Comparison of ENCODE assay signal across 15 mouse cellular contexts in the genomic region with DNA sequence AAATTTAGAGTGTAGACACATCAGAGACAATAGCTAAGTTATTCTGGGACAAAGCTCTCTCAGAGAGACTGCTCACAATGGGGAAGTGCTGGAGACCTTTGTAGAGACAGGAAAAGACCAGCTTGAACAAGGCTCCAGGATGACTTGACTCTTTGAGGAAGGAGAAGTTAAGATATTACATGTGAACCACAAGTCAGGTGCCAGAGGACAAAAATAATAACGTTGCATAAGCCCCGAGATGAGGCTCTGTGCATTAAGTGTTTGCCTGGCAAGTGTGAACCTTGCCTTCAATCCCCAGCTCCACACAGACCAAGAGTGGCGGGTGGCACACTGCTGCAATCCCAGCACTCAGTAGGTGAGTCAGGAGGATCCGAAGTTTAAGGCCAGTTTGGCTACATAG. TPM values are rescaled to one million over a fixed set of nuclear protein-coding genes. Genes with fewer than 3 reads are reported as not detected.
DNase-seq lines count a peak whose midpoint lies in the region; ATAC-seq and TF ChIP-seq lines count a peak whose summit lies in the region.
"Had no signal": no experiment of that assay in that cellular context is flagged by ENCODE, and none has a peak within 500 bp of the region (broad histone marks: within the 10 kb centered on the region; RNA-seq: fewer than 3 reads in every experiment).

No protein-coding gene starts in this region.

- H3K27me3 ChIP-seq in lung, postnatal 0 days (replicated peaks; ENCODE audit: insufficient read depth, low read length) = no peaks in the 10 kb centered on the region
- no peaks in the 10 kb centered on the region for H3K27me3 ChIP-seq in MEL (ENCODE audit: control insufficient read depth in 1 of 2, insufficient read depth in 2 of 2, low read length in 2 of 2)
- H3K27me3 ChIP-seq in liver, embryonic 11.5 days (replicated peaks; ENCODE audit: control insufficient read depth, insufficient read depth, low read length) = no peaks in the 10 kb centered on the region; the same call in 1 of the 2 replicates

- TF ChIP-seq CTCF in lung, postnatal 0 days (IDR thresholded peaks at IDR 0.05) = no peak
- TF ChIP-seq CTCF in MEL (IDR thresholded peaks at IDR 0.05 in 2 of 3, conservative IDR thresholded peaks at IDR 0.05 in 1 of 3; ENCODE audit: control insufficient read depth in 1 of 3, insufficient read depth in 1 of 3, low read depth in 2 of 3, low read length in 3 of 3, poor library complexity in 1 of 3, severe bottlenecking in 1 of 3) = no peak

- H3K27ac ChIP-seq in lung, postnatal 0 days (ENCODE audit: low read length) = no peak overlapping the region
- peak overlapping the region; percentile 95 for H3K27ac ChIP-seq in MEL (ENCODE audit: control insufficient read depth, low read depth, low read length)
- H3K27ac ChIP-seq in liver, embryonic 11.5 days (ENCODE audit: low read depth, low read length) = peak overlapping the region; percentile 48
- H3K27ac ChIP-seq: hindbrain, embryonic 13.5 days had no signal

- no peaks in the 10 kb centered on the region for H3K36me3 ChIP-seq in lung, postnatal 0 days (ENCODE audit: insufficient read depth, low read length)
- peaks cover 0 to 39% of the 10 kb centered on the region in 2 experiments; a peak in 2 of 4 replicates for H3K36me3 ChIP-seq in MEL (ENCODE audit: control insufficient read depth in 1 of 2, insufficient read depth in 2 of 2, low read length in 2 of 2)
- no peaks in the 10 kb centered on the region for H3K36me3 ChIP-seq in liver, embryonic 11.5 days (ENCODE audit: control insufficient read depth, insufficient read depth, low read length)
- H3K36me3 ChIP-seq: hindbrain, embryonic 13.5 days had no signal

- no peak for TF ChIP-seq RAD21 in MEL (IDR thresholded peaks at IDR 0.05; ENCODE audit: low read depth, low read length)

- peak in 1 of 2 experiments; percentile 55; a peak in 2 of 4 replicates for TF ChIP-seq POLR2A in MEL (IDR thresholded peaks at IDR 0.05; ENCODE audit: control insufficient read depth in 1 of 2, insufficient read depth in 1 of 2, low read depth in 1 of 2, low read length in 2 of 2, poor library complexity in 1 of 2)

- H3K9me3 ChIP-seq in lung, postnatal 0 days (ENCODE audit: low read length) = no peaks in the 10 kb centered on the region
- no peaks in the 10 kb centered on the region for H3K9me3 ChIP-seq in MEL (replicated peaks; ENCODE audit: insufficient read depth, low read length)
- no peaks in the 10 kb centered on the region for H3K9me3 ChIP-seq in liver, embryonic 11.5 days (ENCODE audit: control insufficient read depth, low read length)
- H3K9me3 ChIP-seq: hindbrain, embryonic 13.5 days had no signal

- no peaks in the 10 kb centered on the region; the same call in 1 of the 2 replicates for H3K4me1 ChIP-seq in lung, postnatal 0 days (ENCODE audit: insufficient read depth, low read depth, low read length)
- H3K4me1 ChIP-seq in MEL (ENCODE audit: control insufficient read depth in 1 of 2, insufficient read depth in 2 of 2, low read length in 2 of 2) = peaks cover 20 to 33% of the 10 kb centered on the region in 2 experiments
- H3K4me1 ChIP-seq in liver, embryonic 11.5 days (replicated peaks; ENCODE audit: control insufficient read depth, insufficient read depth, low read length) = peaks cover 20% of the 10 kb centered on the region

- no peak overlapping the region for H3K4me3 ChIP-seq in lung, postnatal 0 days (ENCODE audit: low read depth, low read length)
- peak overlapping the region in 1 of 2 experiments; percentile 22; a peak in 2 of 4 replicates for H3K4me3 ChIP-seq in MEL (ENCODE audit: control insufficient read depth in 1 of 2, insufficient read depth in 1 of 2, low read depth in 2 of 2, low read length in 2 of 2)
- H3K4me3 ChIP-seq in liver, embryonic 11.5 days (ENCODE audit: low read depth, low read length) = no peak overlapping the region
- H3K4me3 ChIP-seq: hindbrain, embryonic 13.5 days had no signal

- no peak overlapping the region for H3K4me2 ChIP-seq in lung, postnatal 0 days (replicated peaks; ENCODE audit: low read depth, low read length)
- H3K4me2 ChIP-seq in liver, embryonic 11.5 days = 0 out of 2 replicates have a peak overlapping the region, but pooled peaks have one; percentile 25
- H3K4me2 ChIP-seq: hindbrain, embryonic 13.5 days had no signal

- peak; percentile 55 for ATAC-seq in lung, postnatal 0 days
- ATAC-seq in liver, embryonic 11.5 days (replicated peaks; ENCODE audit: low FRiP score) = no peak

- intact Hi-C loops in heart, postnatal 10 days (cut with DNase I) = no loop called here

- DNase-seq in lung, postnatal 0 days (ENCODE audit: low spot score) = peak; percentile 52
- DNase-seq in lung, postnatal 4 days = no peak
- peak; percentile 92 for DNase-seq in MEL (ENCODE audit: low read depth, low spot score)
- DNase-seq in liver, embryonic 11.5 days (ENCODE audit: low spot score) = no peak
- DNase-seq in monocyte, adult 2 months (ENCODE audit: low read depth in 1 of 2, low spot score in 2 of 2) = peak; percentile 71 to 73
- DNase-seq in adrenal gland, adult 8-10 months = no peak
- DNase-seq in heart, postnatal 10 days = no peak
- no peak for DNase-seq in embryo, embryonic 11 days
- DNase-seq: cerebellum, adult 8-10 months; kidney, adult 18-20 months; lung, postnatal 14 days; right cerebral cortex, postnatal 25 days had no signal

- TF ChIP-seq EP300 in lung, postnatal 0 days (IDR thresholded peaks at IDR 0.05) = no peak
- peak; percentile 67 to 68; a peak in 3 of 4 replicates for TF ChIP-seq EP300 in MEL (IDR thresholded peaks at IDR 0.05; ENCODE audit: low read depth in 1 of 2, low read length in 2 of 2)

- H3K9ac ChIP-seq in lung, postnatal 0 days (replicated peaks; ENCODE audit: low read depth) = no peak overlapping the region
- H3K9ac ChIP-seq in MEL (ENCODE audit: control insufficient read depth, low read depth, low read length, poor library complexity, severe bottlenecking) = peak overlapping the region; percentile 67
- H3K9ac ChIP-seq in liver, embryonic 11.5 days (ENCODE audit: low read depth, low read length) = no peak overlapping the region
- H3K9ac ChIP-seq: hindbrain, embryonic 13.5 days had no signal

- WGBS in lung, postnatal 0 days = 48% methylated on average over 4 of the region's 4 CpGs
- 60% methylated on average over 4 of the region's 4 CpGs for WGBS in liver, embryonic 11.5 days

- H3K79me2 ChIP-seq in MEL (ENCODE audit: control insufficient read depth, insufficient read depth, low read length, poor library complexity) = no peaks in the 10 kb centered on the region; the same call in 1 of the 2 replicates

TF ChIP-seq in MEL, 35 proteins besides CTCF, POLR2A, EP300 and RAD21 (continues in another document):
- TF ChIP-seq SIN3A (IDR thresholded peaks at IDR 0.05; ENCODE audit: low read length) (peak; percentile 57), UBTF (IDR thresholded peaks at IDR 0.05; ENCODE audit: borderline replicate concordance, insufficient read depth, low read depth, low read length) (no peak), GABPA (IDR thresholded peaks at IDR 0.05; ENCODE audit: low read depth, low read length) (no peak), MEF2A (IDR thresholded peaks at IDR 0.05; ENCODE audit: extremely low read depth, insufficient replicate concordance, low read depth, low read length, poor library complexity, severe bottlenecking) (peak; percentile 78; the same call in 1 of the 2 replicates), NELFE (IDR thresholded peaks at IDR 0.05; ENCODE audit: low read depth, low read length) (no peak; the same call in none of the 2 replicates), USF1 (IDR thresholded peaks at IDR 0.05; ENCODE audit: low read depth, low read length) (peak; percentile 73; the same call in 1 of the 2 replicates), TAL1 (IDR thresholded peaks at IDR 0.05; ENCODE audit: low read length) (no peak; the same call in 1 of the 2 replicates), POLR2AphosphoS2 (IDR thresholded peaks at IDR 0.05; ENCODE audit: low read length) (no peak), CHD2 (IDR thresholded peaks at IDR 0.05; ENCODE audit: low read length) (no peak), BHLHE40 (IDR thresholded peaks at IDR 0.05; ENCODE audit: borderline replicate concordance, low read depth, low read length) (peak; percentile 99), NRF1 (IDR thresholded peaks at IDR 0.05; ENCODE audit: insufficient read depth, low read depth, low read length, poor library complexity, severe bottlenecking) (no peak), USF2 (IDR thresholded peaks at IDR 0.05; ENCODE audit: borderline replicate concordance in 1 of 2, insufficient read depth in 1 of 2, low read depth in 1 of 2, low read length in 2 of 2) (no peak), KAT2A (conservative IDR thresholded peaks at IDR 0.05; ENCODE audit: low read depth, low read length) (no peak), ETS1 (IDR thresholded peaks at IDR 0.05; ENCODE audit: low read depth, low read length) (peak; percentile 96), TBP (IDR thresholded peaks at IDR 0.05; ENCODE audit: low read depth, low read length) (peak; percentile 69)

RNA-seq across cellular contexts. Expression of a gene that starts 18.0 kb away (rescaled TPM):
- 94.1 and 104 TPM in 2 replicates for polyA plus RNA-seq in lung, postnatal 0 days (2015; fragmentation: Nextera tagmentation; extraction: Ambion mirVana)
- total RNA-seq in MEL (2012; rRNA removed) = 21.8 and 24.1 TPM in 2 replicates
- polyA plus RNA-seq in MEL (2012; ENCODE audit: insufficient read depth in 1 of 2, insufficient read length in 2 of 2, low read depth in 1 of 2, low replicate concordance in 2 of 2, missing spikeins in 1 of 2) = 10 to 100 TPM in 1 of 2 experiments, not detected in 1; 38.3 TPM
- polyA plus RNA-seq in liver, embryonic 11.5 days (2014; fragmentation: Nextera tagmentation; extraction: Ambion mirVana) = 66.7 and 70.9 TPM in 2 replicates
- total RNA-seq in adrenal gland, adult 8-10 months (2022) = 100 to 1,000 TPM in 1 of 4 experiments, 10 to 100 TPM in 3; 83.7 to 103 (median 95.8) TPM
- total RNA-seq in heart, postnatal 10 days (2021) = 10 to 100 TPM; 39.1 to 42.0 TPM

RNA-seq across cellular contexts. Expression of a gene that starts 36.9 kb away (rescaled TPM):
- polyA plus RNA-seq in lung, postnatal 0 days (2015; fragmentation: Nextera tagmentation; extraction: Ambion mirVana) = 0.45 TPM in 1 of 2 replicates, not detected in the other
- total RNA-seq in MEL (2012; rRNA removed) = not detected in 2 replicates
- polyA plus RNA-seq in MEL (2012; ENCODE audit: insufficient read depth in 1 of 2, insufficient read length in 2 of 2, low read depth in 1 of 2, low replicate concordance in 2 of 2, missing spikeins in 1 of 2) = not detected
- not detected in 2 replicates for polyA plus RNA-seq in liver, embryonic 11.5 days (2014; fragmentation: Nextera tagmentation; extraction: Ambion mirVana)
- total RNA-seq in adrenal gland, adult 8-10 months (2022) = under 1 TPM in 1 of 4 experiments, not detected in 3; 0.54 TPM
- not detected for total RNA-seq in heart, postnatal 10 days (2021)
- total RNA-seq: left cerebral cortex, postnatal 25 days had no signal
- polyA plus RNA-seq: embryonic facial prominence, embryonic 11.5 days; hindbrain, embryonic 13.5 days had no signal

RNA-seq across cellular contexts. Expression of a gene that starts 51.4 kb away (rescaled TPM):
- 90.5 and 106 TPM in 2 replicates for polyA plus RNA-seq in lung, postnatal 0 days (2015; fragmentation: Nextera tagmentation; extraction: Ambion mirVana)
- 4.7 and 5.9 TPM in 2 replicates for total RNA-seq in MEL (2012; rRNA removed)
- 10 to 100 TPM in 1 of 2 experiments, not detected in 1; 14.6 TPM for polyA plus RNA-seq in MEL (2012; ENCODE audit: insufficient read depth in 1 of 2, insufficient read length in 2 of 2, low read depth in 1 of 2, low replicate concordance in 2 of 2, missing spikeins in 1 of 2)
- polyA plus RNA-seq in liver, embryonic 11.5 days (2014; fragmentation: Nextera tagmentation; extraction: Ambion mirVana) = 29.8 and 32.9 TPM in 2 replicates
- total RNA-seq in adrenal gland, adult 8-10 months (2022) = 100 to 1,000 TPM; 281 to 305 (median 301) TPM
- total RNA-seq in heart, postnatal 10 days (2021) = 100 to 1,000 TPM in 1 of 2 experiments, 10 to 100 TPM in 1; 82.7 to 101 TPM

Comparison
In these comparisons a context has a peak if more than half of its experiments do, and no peak if none do; other contexts are left out.
1. DNase-seq: peak in lung, postnatal 0 days (single experiment), MEL (single experiment) and monocyte, adult 2 months (2 of 2); none in lung, postnatal 4 days (0 of 2), liver, embryonic 11.5 days (single experiment), adrenal gland, adult 8-10 months (single experiment), heart, postnatal 10 days (0 of 2) and embryo, embryonic 11 days (single experiment).
2. RNA of a gene that starts 51.4 kb away (total RNA-seq): 281 to 305 TPM in adrenal gland, adult 8-10 months and 82.7 to 101 TPM in heart, postnatal 10 days; 4.7 to 5.9 TPM in MEL; every median in the first group is over 10 times any median in the second.